Mouse (Mus musculus) MEL (cell line): ENCODE measurements around the gene Eri2.

ENCODE experiments used
- BHLHE40 ChIP-seq: IDR thresholded peaks from 2 replicates; pipeline ENCODE4 v1.6.1; 2012; ENCODE audit warnings: low read depth, mild to moderate bottlenecking, inconsistent platforms, low read length, improper control_type of control experiment, borderline replicate concordance
- CHD1 ChIP-seq: IDR thresholded peaks from 2 replicates; pipeline ENCODE4 v1.6.1; 2012; ENCODE audit warnings: low read depth, mild to moderate bottlenecking, inconsistent platforms, low read length, improper control_type of control experiment
- CTCF ChIP-seq, 3 experiments: IDR thresholded peaks in 2 of 3; conservative IDR thresholded peaks in 1 of 3; 2 replicates each; pipeline ENCODE4 v1.5.1; 2011 to 2012; ENCODE audit warnings: low read length in 3 of 3, low read depth in 2 of 3, mild to moderate bottlenecking in 2 of 3, improper control_type of control experiment in 1 of 3, inconsistent platforms in 1 of 3, mixed read lengths in 1 of 3, moderate library complexity in 1 of 3; ENCODE audit not compliant: control insufficient read depth in 1 of 3, insufficient read depth in 1 of 3, poor library complexity in 1 of 3, severe bottlenecking in 1 of 3
- EP300 ChIP-seq, 2 experiments: IDR thresholded peaks; 2 replicates each; pipeline ENCODE4 v1.6.1; 2011; ENCODE audit warnings: improper control_type of control experiment in 2 of 2, low read length in 2 of 2, low read depth in 1 of 2, mild to moderate bottlenecking in 1 of 2
- GATA1 ChIP-seq: IDR thresholded peaks from 2 replicates; pipeline ENCODE4 v1.6.1; 2011; ENCODE audit warnings: low read depth, low read length, improper control_type of control experiment
- JUND ChIP-seq: IDR thresholded peaks from 2 replicates; pipeline ENCODE4 v1.6.1; 2011; ENCODE audit warnings: low read depth, mild to moderate bottlenecking, improper control_type of control experiment, low read length
- MAFK ChIP-seq: IDR thresholded peaks from 2 replicates; pipeline ENCODE4 v1.6.1; 2011; ENCODE audit warnings: low read depth, mild to moderate bottlenecking, low read length, improper control_type of control experiment, borderline replicate concordance
- MXI1 ChIP-seq: IDR thresholded peaks from 2 replicates; pipeline ENCODE4 v1.6.1; 2011; ENCODE audit warnings: mild to moderate bottlenecking, low read depth, low read length, improper control_type of control experiment
- POLR2A ChIP-seq, 2 experiments: IDR thresholded peaks; 2 replicates each; pipeline ENCODE4 v1.6.1; 2011 to 2012; ENCODE audit warnings: low read length in 2 of 2, mild to moderate bottlenecking in 2 of 2, control low read depth in 1 of 2, improper control_type of control experiment in 1 of 2, low read depth in 1 of 2, moderate library complexity in 1 of 2; ENCODE audit not compliant: control insufficient read depth in 1 of 2, insufficient read depth in 1 of 2, poor library complexity in 1 of 2
- SMC3 ChIP-seq: IDR thresholded peaks from 2 replicates; pipeline ENCODE4 v1.6.1; 2011; ENCODE audit warnings: low read depth, low read length, improper control_type of control experiment
- TBP ChIP-seq: IDR thresholded peaks from 2 replicates; pipeline ENCODE4 v1.8.0; 2011; ENCODE audit warnings: low read depth, low read length, improper control_type of control experiment
- TCF12 ChIP-seq: IDR thresholded peaks from 2 replicates; pipeline ENCODE4 v1.6.1; 2014; ENCODE audit warnings: low read depth, mild to moderate bottlenecking, inconsistent platforms, low read length, improper control_type of control experiment, moderate library complexity

- TF ChIP-seq GATA1 (no peak), BHLHE40 (no peak), MAFK (no peak), SMC3 (no peak), POLR2A (IDR thresholded peaks at IDR 0.05; ENCODE audit: control insufficient read depth in 1 of 2, insufficient read depth in 1 of 2, low read depth in 1 of 2, low read length in 2 of 2, poor library complexity in 1 of 2) (no peak), CTCF (IDR thresholded peaks at IDR 0.05 in 2 of 3, conservative IDR thresholded peaks at IDR 0.05 in 1 of 3; ENCODE audit: control insufficient read depth in 1 of 3, insufficient read depth in 1 of 3, low read depth in 2 of 3, low read length in 3 of 3, poor library complexity in 1 of 3, severe bottlenecking in 1 of 3) (no peak), MXI1 (no peak), TBP (no peak), EP300 (IDR thresholded peaks at IDR 0.05; ENCODE audit: low read depth in 1 of 2, low read length in 2 of 2) (no peak), TCF12 (no peak), JUND (no peak), CHD1 (no peak)
These were observed 13.5 kb upstream of the Eri2 start for GRCm38 (mm10) chr7:119807396-119807795.
